In the genomic region with DNA sequence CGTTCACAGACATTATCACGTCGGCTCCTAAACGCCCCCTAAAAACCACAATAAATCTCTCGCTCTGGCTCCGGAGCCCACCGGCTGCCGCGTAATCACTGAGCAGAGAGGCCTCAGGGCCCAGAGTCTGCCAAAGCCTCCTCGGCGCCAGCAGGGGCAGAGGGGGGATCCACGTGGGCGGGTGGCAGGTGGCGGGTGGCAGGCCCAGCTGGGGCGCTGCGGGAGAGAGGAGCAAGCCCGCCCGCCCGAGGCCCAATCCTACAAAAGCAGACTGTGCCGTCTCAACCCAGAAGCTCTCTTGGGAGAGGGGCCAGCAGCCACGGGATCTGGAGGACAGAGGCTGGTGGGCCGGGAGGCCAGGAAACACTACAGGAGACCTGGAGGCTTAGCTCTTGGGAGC, we compare ENCODE assay signal across 8 mouse cellular contexts. TPM values are rescaled to one million over a fixed set of nuclear protein-coding genes. Genes with fewer than 3 reads are reported as not detected.
A peak's percentile ranks its signal among the peaks of the same experiment; 100 is the strongest.
DNase-seq lines count a peak whose midpoint lies in the region; ATAC-seq lines count a peak whose summit lies in the region.

No protein-coding gene starts in this region.

- WGBS in kidney, embryonic 14.5 days, result 1% methylated on average over 22 of the region's 22 CpGs
- WGBS in forebrain, embryonic 13.5 days, result 0% methylated on average over 22 of the region's 22 CpGs
- WGBS in limb, embryonic 11.5 days, result 1% methylated on average over 22 of the region's 22 CpGs

- H3K4me2 ChIP-seq in kidney, embryonic 14.5 days (replicated peaks; ENCODE audit: low read depth, low read length), result peak overlapping the region; percentile 43
- peak overlapping the region; percentile 57 for H3K4me2 ChIP-seq in forebrain, embryonic 13.5 days
- peak overlapping the region; percentile 40 for H3K4me2 ChIP-seq in limb, embryonic 11.5 days (ENCODE audit: low read depth, severe bottlenecking)

- no peaks in the 10 kb centered on the region for H3K36me3 ChIP-seq in kidney, embryonic 14.5 days (ENCODE audit: control insufficient read depth, insufficient read depth, low read length)
- no peaks in the 10 kb centered on the region for H3K36me3 ChIP-seq in forebrain, embryonic 13.5 days (ENCODE audit: poor library complexity, severe bottlenecking)
- no peaks in the 10 kb centered on the region for H3K36me3 ChIP-seq in limb, embryonic 11.5 days (ENCODE audit: control insufficient read depth, insufficient read depth, low read length)
- no peaks in the 10 kb centered on the region for H3K36me3 ChIP-seq in splenic B cell, adult 2 months (ENCODE audit: control insufficient read depth, insufficient read depth, low read length, poor library complexity, severe bottlenecking)

- ATAC-seq in kidney, embryonic 14.5 days (ENCODE audit: low FRiP score, low TSS enrichment), result peak; percentile 56
- ATAC-seq in forebrain, embryonic 13.5 days, result peak; percentile 91
- 0 out of 2 replicates have a peak, but pooled peaks have one; percentile 11 for ATAC-seq in limb, embryonic 11.5 days (ENCODE audit: insufficient number of reproducible peaks, low FRiP score, low TSS enrichment, low read depth)

- H3K9ac ChIP-seq in kidney, embryonic 14.5 days (ENCODE audit: low read depth, low read length), result peak overlapping the region; percentile 25
- peak overlapping the region; percentile 56 for H3K9ac ChIP-seq in forebrain, embryonic 13.5 days
- 0 out of 2 replicates have a peak overlapping the region, but pooled peaks have one; percentile 18 for H3K9ac ChIP-seq in limb, embryonic 11.5 days (ENCODE audit: low read length)

- H3K27ac ChIP-seq in kidney, embryonic 14.5 days (ENCODE audit: low read depth, low read length), result peak overlapping the region; percentile 76
- peak overlapping the region; percentile 91 for H3K27ac ChIP-seq in forebrain, embryonic 13.5 days
- H3K27ac ChIP-seq in limb, embryonic 11.5 days (replicated peaks; ENCODE audit: low read depth, low read length), result peak overlapping the region; percentile 59

- H3K9me3 ChIP-seq in kidney, embryonic 14.5 days (ENCODE audit: control insufficient read depth, low read length), result no peaks in the 10 kb centered on the region
- no peaks in the 10 kb centered on the region for H3K9me3 ChIP-seq in forebrain, embryonic 13.5 days (replicated peaks)
- H3K9me3 ChIP-seq in limb, embryonic 11.5 days (ENCODE audit: control insufficient read depth, low read length), result no peaks in the 10 kb centered on the region

- no peak for DNase-seq in kidney, adult 9 months
- DNase-seq in cerebellum, adult 11 months, result peak; percentile 84
- DNase-seq in limb, embryonic 11.5 days (ENCODE audit: low spot score), result peak; percentile 73
- DNase-seq in splenic B cell, adult 2 months (ENCODE audit: low read depth, low spot score), result peak; percentile 23
- no peak for DNase-seq in c-Kit-positive CD71-positive TER-119-positive erythroid progenitor cells, embryonic 14.5 days (ENCODE audit: low spot score)
- DNase-seq in ovary, postnatal 14 days (ENCODE audit: low spot score), result no peak

- H3K4me3 ChIP-seq in kidney, embryonic 14.5 days (ENCODE audit: low read length), result peak overlapping the region; percentile 13; the same call in 1 of the 2 replicates
- H3K4me3 ChIP-seq in forebrain, embryonic 13.5 days, result peak overlapping the region; percentile 17
- H3K4me3 ChIP-seq in limb, embryonic 11.5 days (ENCODE audit: low read depth, low read length), result peak overlapping the region; percentile 15; the same call in 1 of the 2 replicates

- H3K4me1 ChIP-seq in kidney, embryonic 14.5 days (ENCODE audit: control insufficient read depth, insufficient read depth, low read length), result peaks cover 29% of the 10 kb centered on the region
- H3K4me1 ChIP-seq in forebrain, embryonic 13.5 days, result peaks cover 57% of the 10 kb centered on the region
- peaks cover 25% of the 10 kb centered on the region for H3K4me1 ChIP-seq in limb, embryonic 11.5 days (ENCODE audit: control insufficient read depth, insufficient read depth, low read length)

- no peaks in the 10 kb centered on the region for H3K27me3 ChIP-seq in kidney, embryonic 14.5 days (ENCODE audit: control insufficient read depth, insufficient read depth, low read length)
- H3K27me3 ChIP-seq in forebrain, embryonic 13.5 days, result peaks cover 14% of the 10 kb centered on the region
- H3K27me3 ChIP-seq in limb, embryonic 11.5 days (ENCODE audit: control insufficient read depth, insufficient read depth, low read length), result 0 out of 2 replicates have a peak, but pooled peaks cover 3% of the 10 kb centered on the region
- H3K27me3 ChIP-seq in splenic B cell, adult 2 months (ENCODE audit: control insufficient read depth, insufficient read depth, low read length, poor library complexity, severe bottlenecking), result no peaks in the 10 kb centered on the region

RNA-seq across cellular contexts. Expression of a gene that starts 19.2 kb away (rescaled TPM):
- polyA plus RNA-seq in kidney, embryonic 14.5 days (2014; fragmentation: Nextera tagmentation; extraction: Ambion mirVana), result 7.1 and 11.6 TPM in 2 replicates
- polyA plus RNA-seq in forebrain, embryonic 13.5 days (2015; fragmentation: Nextera tagmentation; extraction: Ambion mirVana), result 15.3 and 18.6 TPM in 2 replicates
- 12.3 and 14.3 TPM in 2 replicates for polyA plus RNA-seq in limb, embryonic 11.5 days (2014; fragmentation: Nextera tagmentation; extraction: Ambion mirVana)

Comparison
In these comparisons a context has a peak if more than half of its experiments do, and no peak if none do; other contexts are left out.
1. ATAC-seq: peak in every context shown above with its lines; median percentile 91 in forebrain, embryonic 13.5 days; 56 in kidney, embryonic 14.5 days; 11 in limb, embryonic 11.5 days.
2. DNase-seq: peak in cerebellum, adult 11 months (single experiment), limb, embryonic 11.5 days (single experiment) and splenic B cell, adult 2 months (single experiment); none in kidney, adult 9 months (single experiment), c-Kit-positive CD71-positive TER-119-positive erythroid progenitor cells, embryonic 14.5 days (single experiment) and ovary, postnatal 14 days (single experiment).
3. Peak in every context shown above with its lines, with median percentiles within 50 percentile points of each other: H3K27ac ChIP-seq, H3K4me2 ChIP-seq, H3K4me3 ChIP-seq and H3K9ac ChIP-seq.